Mouse (Mus musculus) embryonic facial prominence, embryonic 12.5 days (tissue): ENCODE results near the gene Eif4e. TPM values are rescaled to one million over a fixed set of nuclear protein-coding genes. Genes with fewer than 3 reads are reported as not detected.

ENCODE experiments used
- ATAC-seq: fragments of 200-750 bp; cut with Nextera tagmentation; 2 replicates; pipeline ENCODE4 v1.8.0; 2017; ENCODE audit not compliant: insufficient number of reproducible peaks, insufficient read depth, low FRiP score, low TSS enrichment
- H3K27ac ChIP-seq: fragments of 300-500 bp; sonication (generic); 2 replicates; pipeline ENCODE4 v1.5.1; 2016; ENCODE audit warnings: mild to moderate bottlenecking
- H3K27me3 ChIP-seq: fragments of 300-500 bp; sonication (generic); 2 replicates; pipeline ENCODE4 v1.6.1; 2016; ENCODE audit warnings: mild to moderate bottlenecking, moderate library complexity
- H3K36me3 ChIP-seq: fragments of 300-500 bp; sonication (generic); 2 replicates; pipeline ENCODE4 v1.6.1; 2016; ENCODE audit warnings: mild to moderate bottlenecking
- H3K4me1 ChIP-seq: fragments of 300-500 bp; sonication (generic); 2 replicates; pipeline ENCODE4 v1.6.1; 2016
- H3K4me2 ChIP-seq: fragments of 300-500 bp; sonication (generic); replicated peaks from 2 replicates; pipeline ENCODE4 v1.6.1; 2016; ENCODE audit warnings: mild to moderate bottlenecking, moderate library complexity
- H3K4me3 ChIP-seq: fragments of 300-500 bp; sonication (generic); 2 replicates; pipeline ENCODE4 v1.5.1; 2016; ENCODE audit warnings: mild to moderate bottlenecking
- H3K9ac ChIP-seq: fragments of 300-500 bp; sonication (generic); 2 replicates; pipeline ENCODE4 v1.6.1; 2016; ENCODE audit warnings: mild to moderate bottlenecking, moderate library complexity
- H3K9me3 ChIP-seq: fragments of 300-500 bp; sonication (generic); 2 replicates; pipeline ENCODE4 v1.6.1; 2016; ENCODE audit warnings: mild to moderate bottlenecking, moderate library complexity
- WGBS: fragments of 180-500 bp; shearing (Covaris S2); methylation state at CpG from one replicate; pipeline ENCODE4 v1.1.7; 2016; 5-methylcytosine and 5-hydroxymethylcytosine counted together
- polyA plus RNA-seq: library from polyadenylated mRNA; unstranded; fragments of >200 nt; fragmentation: Nextera tagmentation; extraction: Ambion mirVana; gene quantifications from 2 replicates; pipeline ENCODE4 v1.2.1, GENCODE M21; 2016

Gene Eif4e
- polyA plus RNA-seq, 1 experiment from 2014 or later, result 406 TPM

DNA sequence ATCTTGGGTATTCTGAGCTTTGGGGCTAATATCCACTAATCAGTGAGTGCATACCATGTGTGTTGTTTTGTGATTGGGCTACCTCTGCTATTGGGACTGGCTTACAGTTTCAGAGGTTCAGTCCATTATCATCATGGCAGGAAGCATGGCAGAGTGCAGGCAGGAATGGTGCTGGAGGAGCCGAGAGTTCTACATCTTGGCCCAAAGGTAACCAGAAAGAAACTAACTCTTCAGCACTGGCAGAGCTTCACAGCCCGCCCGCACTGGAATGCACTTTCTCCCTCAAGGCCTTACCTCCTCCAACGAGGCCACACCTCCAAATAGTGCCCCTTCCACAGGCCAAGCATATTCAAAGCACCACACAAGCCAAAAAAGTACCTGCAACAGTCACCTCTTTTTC is 27.2 kb upstream of the Eif4e start:
- H3K4me3 ChIP-seq, result no peak overlapping the region
- H3K9ac ChIP-seq, result no peak overlapping the region
- no peak overlapping the region for H3K27ac ChIP-seq
- no peak overlapping the region for H3K4me2 ChIP-seq
- H3K9me3 ChIP-seq, result no peaks in the 10 kb centered on the region
- no peaks in the 10 kb centered on the region for H3K4me1 ChIP-seq
- H3K36me3 ChIP-seq, result no peaks in the 10 kb centered on the region
- WGBS, result 61% methylated on average over 4 of the region's 4 CpGs
- ATAC-seq, result no peak
- no peaks in the 10 kb centered on the region for H3K27me3 ChIP-seq

DNA sequence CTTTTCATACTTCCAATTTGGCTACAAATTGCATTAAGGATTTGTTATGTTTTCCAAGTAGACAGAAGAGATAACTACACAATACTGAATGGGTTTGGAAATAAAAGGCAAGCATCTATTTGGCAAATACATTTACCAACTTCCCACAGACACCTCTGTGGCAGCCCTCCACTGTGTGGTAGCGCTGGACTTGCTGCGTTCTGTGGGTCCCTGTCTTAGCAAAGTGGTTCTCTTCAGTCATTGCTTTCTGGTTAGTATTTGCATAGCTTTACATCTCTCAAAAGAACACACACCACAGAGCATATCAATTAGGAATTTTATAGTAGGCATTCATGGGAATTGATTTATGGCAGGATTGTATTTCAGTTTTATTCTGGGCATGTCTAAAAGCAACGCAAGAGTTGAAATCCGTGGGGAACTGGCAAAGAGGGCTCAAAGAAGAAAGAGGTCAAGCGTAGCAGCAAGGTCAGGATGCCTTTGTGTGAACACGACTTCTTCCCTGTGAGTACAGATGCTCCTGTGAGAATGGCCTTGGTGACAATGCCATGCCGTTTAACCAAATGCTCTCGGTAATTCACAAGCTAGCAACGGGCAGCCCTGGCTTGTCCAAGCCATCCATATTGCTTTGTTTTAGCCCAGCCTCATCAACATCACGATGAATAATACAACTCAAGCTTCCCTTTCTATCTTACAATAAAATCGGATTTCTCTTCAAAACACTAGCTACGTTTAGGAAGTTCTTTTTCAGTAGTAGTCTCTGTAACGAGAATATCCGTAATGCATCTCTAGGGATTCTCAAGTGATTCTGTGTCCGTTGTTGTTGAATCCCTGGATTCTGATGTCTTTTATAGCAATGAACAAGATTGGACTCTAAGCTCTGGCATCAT is 25.9 kb upstream of the Eif4e start:
- 63% methylated on average over 15 of the region's 15 CpGs for WGBS

DNA sequence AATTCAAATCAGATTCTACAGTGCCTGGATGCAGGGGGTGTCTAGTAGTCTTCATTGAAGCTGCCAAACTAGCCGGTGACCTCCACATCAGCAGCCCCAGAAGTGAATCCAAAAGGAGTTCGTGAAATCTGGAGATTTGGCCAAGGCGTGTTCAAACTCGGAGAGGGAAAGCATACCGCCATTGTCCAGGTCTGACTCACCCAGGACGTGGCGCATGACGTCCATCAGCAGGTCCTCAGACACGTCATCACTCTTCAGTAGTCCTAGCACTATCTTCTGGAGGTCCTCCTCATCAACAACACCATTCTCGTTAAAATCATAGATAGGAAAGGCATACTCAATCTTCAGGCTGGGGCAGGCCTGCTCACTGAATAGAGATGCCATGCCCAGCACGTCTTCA is 22.2 kb upstream of the Eif4e start:
- H3K4me3 ChIP-seq, result no peak overlapping the region
- no peak overlapping the region for H3K27ac ChIP-seq
- ATAC-seq, result no peak
- H3K9ac ChIP-seq, result no peak overlapping the region
- H3K4me1 ChIP-seq, result no peaks in the 10 kb centered on the region
- no peaks in the 10 kb centered on the region for H3K36me3 ChIP-seq
- H3K4me2 ChIP-seq, result no peak overlapping the region
- no peaks in the 10 kb centered on the region for H3K9me3 ChIP-seq
- WGBS, result 87% methylated on average over 11 of the region's 11 CpGs
- H3K27me3 ChIP-seq, result no peaks in the 10 kb centered on the region

More for the DNA sequence above, 25.9 kb upstream of the Eif4e start:
- Histone ChIP-seq H3K9me3 (no peaks in the 10 kb centered on the region), H3K9ac (no peak overlapping the region; the same call in 1 of the 2 replicates), H3K27me3 (no peaks in the 10 kb centered on the region), H3K27ac (no peak overlapping the region), H3K4me1 (no peaks in the 10 kb centered on the region), H3K4me2 (no peak overlapping the region), H3K4me3 (no peak overlapping the region), H3K36me3 (no peaks in the 10 kb centered on the region)
- ATAC-seq, result no peak

- Histone ChIP-seq H3K27ac (no peak overlapping the region), H3K27me3 (no peaks in the 10 kb centered on the region), H3K4me3 (no peak overlapping the region), H3K4me1 (no peaks in the 10 kb centered on the region), H3K36me3 (no peaks in the 10 kb centered on the region), H3K4me2 (no peak overlapping the region), H3K9me3 (no peaks in the 10 kb centered on the region), H3K9ac (no peak overlapping the region)
- ATAC-seq, result no peak
- WGBS, result 65% methylated on average over 6 of the region's 6 CpGs
Measured at GRCm38 (mm10) chr3:138506749-138507148, 19.2 kb upstream of the Eif4e start.

DNA sequence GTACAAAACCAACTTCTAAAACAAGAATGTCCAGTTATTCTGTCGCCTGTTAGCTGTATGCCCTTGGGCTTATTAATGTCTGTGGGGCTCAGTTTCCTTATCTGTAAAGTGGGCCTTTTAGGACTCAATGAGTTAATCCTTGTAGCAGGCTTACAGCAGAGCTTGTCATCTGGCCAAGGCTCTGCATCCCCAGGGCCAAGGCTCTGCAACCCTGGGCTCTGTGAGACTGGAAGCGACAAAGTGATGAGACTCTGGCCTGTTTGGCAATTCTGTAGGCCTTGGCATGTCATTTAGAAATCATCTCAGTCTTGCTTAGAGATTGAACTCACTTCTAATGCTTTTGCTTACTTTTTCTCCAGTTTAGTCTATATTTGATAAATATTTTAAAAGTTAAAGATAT is 16.4 kb upstream of the Eif4e start:
- Histone ChIP-seq H3K4me1 (no peaks in the 10 kb centered on the region), H3K9ac (no peak overlapping the region), H3K27me3 (no peaks in the 10 kb centered on the region), H3K27ac (no peak overlapping the region), H3K4me3 (no peak overlapping the region), H3K36me3 (no peaks in the 10 kb centered on the region), H3K4me2 (no peak overlapping the region), H3K9me3 (no peaks in the 10 kb centered on the region)
- ATAC-seq, result no peak
- WGBS, result 79% methylated on average over 2 of the region's 2 CpGs

- Histone ChIP-seq H3K36me3 (no peaks in the 10 kb centered on the region), H3K4me3 (no peak overlapping the region), H3K9ac (no peak overlapping the region), H3K4me2 (no peak overlapping the region), H3K4me1 (no peaks in the 10 kb centered on the region), H3K9me3 (no peaks in the 10 kb centered on the region), H3K27ac (no peak overlapping the region), H3K27me3 (no peaks in the 10 kb centered on the region)
- no peak for ATAC-seq
- 72% methylated on average over 5 of the region's 5 CpGs for WGBS
Measured at GRCm38 (mm10) chr3:138510471-138510870, 15.5 kb upstream of the Eif4e start.

GRCm38 (mm10) chr3:138513243-138513642 is 12.7 kb upstream of the Eif4e start:
- ATAC-seq, result no peak
- Histone ChIP-seq H3K27me3 (no peaks in the 10 kb centered on the region), H3K9me3 (no peaks in the 10 kb centered on the region), H3K4me2 (no peak overlapping the region), H3K36me3 (no peaks in the 10 kb centered on the region), H3K27ac (no peak overlapping the region), H3K4me3 (no peak overlapping the region), H3K9ac (no peak overlapping the region), H3K4me1 (no peaks in the 10 kb centered on the region)
- 74% methylated on average over 12 of the region's 12 CpGs for WGBS

DNA sequence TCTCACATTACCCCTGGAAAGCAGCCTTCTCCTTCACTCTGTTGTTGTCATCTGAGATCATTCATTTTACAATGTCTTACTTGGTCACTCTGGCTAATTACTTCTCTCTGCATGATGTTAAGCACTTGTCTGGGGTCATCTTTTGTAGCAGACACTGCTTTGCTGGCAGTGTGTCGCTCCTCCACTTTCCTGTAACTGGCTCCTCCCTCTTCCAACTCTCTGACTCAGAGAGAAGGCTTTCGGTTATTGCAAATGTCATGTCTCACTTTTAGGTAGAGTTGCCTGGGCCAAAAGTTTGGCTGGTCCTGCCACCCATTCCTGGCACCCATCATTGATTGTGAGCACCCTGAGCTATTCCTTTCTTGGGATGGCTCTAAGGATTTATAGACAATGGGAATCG is 11.2 kb upstream of the Eif4e start:
- H3K9ac ChIP-seq, result no peak overlapping the region
- no peaks in the 10 kb centered on the region for H3K4me1 ChIP-seq
- no peak overlapping the region for H3K4me2 ChIP-seq
- no peaks in the 10 kb centered on the region for H3K36me3 ChIP-seq
- H3K4me3 ChIP-seq, result no peak overlapping the region
- H3K27me3 ChIP-seq, result no peaks in the 10 kb centered on the region
- no peak for ATAC-seq
- no peaks in the 10 kb centered on the region for H3K9me3 ChIP-seq
- WGBS, result 61% methylated on average over 3 of the region's 3 CpGs
- no peak overlapping the region for H3K27ac ChIP-seq

GRCm38 (mm10) chr3:138515656-138516370 is 10.2 kb upstream of the Eif4e start:
- Histone ChIP-seq H3K9ac (no peak overlapping the region), H3K4me3 (no peak overlapping the region), H3K27ac (no peak overlapping the region), H3K4me1 (no peaks in the 10 kb centered on the region), H3K4me2 (no peak overlapping the region), H3K27me3 (no peaks in the 10 kb centered on the region), H3K36me3 (no peaks in the 10 kb centered on the region), H3K9me3 (no peaks in the 10 kb centered on the region)
- 50% methylated on average over 10 of the region's 10 CpGs for WGBS
- no peak for ATAC-seq

DNA sequence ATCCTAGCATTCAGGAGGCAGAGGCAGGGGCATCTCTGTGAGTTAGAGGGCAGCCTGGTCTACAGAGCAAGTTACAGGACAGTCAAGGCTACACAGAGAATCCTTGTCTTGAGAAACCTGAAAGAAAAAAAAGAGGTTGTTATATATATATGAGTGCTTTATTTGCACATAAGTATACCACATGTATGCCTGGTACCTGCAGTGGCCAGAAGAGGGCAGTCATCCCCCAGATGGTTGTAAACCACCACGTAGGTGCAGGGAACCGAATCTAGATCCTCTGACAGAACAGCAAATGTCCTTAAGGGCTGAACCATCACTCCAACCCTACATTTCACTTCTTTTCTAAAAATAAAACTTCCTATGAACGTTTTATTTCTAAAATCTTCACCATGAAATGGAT is 8.1 kb upstream of the Eif4e start:
- H3K27me3 ChIP-seq, result no peaks in the 10 kb centered on the region
- no peak overlapping the region for H3K4me2 ChIP-seq
- WGBS, result 56% methylated on average over 3 of the region's 3 CpGs
- H3K4me3 ChIP-seq, result no peak overlapping the region
- ATAC-seq, result no peak
- H3K36me3 ChIP-seq, result no peaks in the 10 kb centered on the region
- H3K4me1 ChIP-seq, result no peaks in the 10 kb centered on the region
- no peak overlapping the region for H3K9ac ChIP-seq
- H3K9me3 ChIP-seq, result no peaks in the 10 kb centered on the region
- H3K27ac ChIP-seq, result no peak overlapping the region

GRCm38 (mm10) chr3:138519218-138519617 is 6.8 kb upstream of the Eif4e start:
- H3K27ac ChIP-seq, result no peak overlapping the region
- no peak overlapping the region for H3K4me3 ChIP-seq
- H3K9ac ChIP-seq, result no peak overlapping the region
- H3K4me1 ChIP-seq, result no peaks in the 10 kb centered on the region
- ATAC-seq, result no peak
- no peaks in the 10 kb centered on the region for H3K27me3 ChIP-seq
- WGBS, result 80% methylated on average over 6 of the region's 6 CpGs
- no peaks in the 10 kb centered on the region for H3K9me3 ChIP-seq
- H3K4me2 ChIP-seq, result no peak overlapping the region
- H3K36me3 ChIP-seq, result no peaks in the 10 kb centered on the region

- Histone ChIP-seq H3K27ac (no peak overlapping the region), H3K27me3 (no peaks in the 10 kb centered on the region), H3K9me3 (no peaks in the 10 kb centered on the region), H3K4me1 (peaks cover 6% of the 10 kb centered on the region), H3K9ac (no peak overlapping the region), H3K4me2 (no peak overlapping the region), H3K36me3 (no peaks in the 10 kb centered on the region), H3K4me3 (no peak overlapping the region)
- WGBS, result 91% methylated on average over 4 of the region's 4 CpGs
- no peak for ATAC-seq
Measured at GRCm38 (mm10) chr3:138523956-138524355, 2.0 kb upstream of the Eif4e start.
